Mouse (Mus musculus) heart, embryonic 16.5 days (tissue): Measurements from ENCODE around the gene Ano4. TPM values are rescaled to one million over a fixed set of nuclear protein-coding genes. Genes with fewer than 3 reads are reported as not detected.

Experiments
- ATAC-seq: fragments of 200-750 bp; cut with Nextera tagmentation; replicated peaks from 2 replicates; pipeline ENCODE4 v1.8.0; 2017; ENCODE audit warnings: moderate number of reproducible peaks; ENCODE audit not compliant: insufficient read depth, low FRiP score; ENCODE audit errors: extremely low read depth
- H3K27ac ChIP-seq: fragments of 300-500 bp; sonication (generic); 2 replicates; pipeline ENCODE4 v1.5.1; 2014; ENCODE audit warnings: mild to moderate bottlenecking, low read length, control low read depth, moderate library complexity
- H3K27me3 ChIP-seq: fragments of 300-500 bp; sonication (generic); 2 replicates; pipeline ENCODE4 v1.6.1; 2014; ENCODE audit warnings: low read length, mixed read lengths; ENCODE audit not compliant: control insufficient read depth, insufficient read depth
- H3K36me3 ChIP-seq: fragments of 300-500 bp; sonication (generic); 2 replicates; pipeline ENCODE4 v1.6.1; 2014; ENCODE audit not compliant: control insufficient read depth, insufficient read depth
- H3K4me1 ChIP-seq: fragments of 300-500 bp; sonication (generic); 2 replicates; pipeline ENCODE4 v1.6.1; 2014; ENCODE audit warnings: low read length, mixed read lengths; ENCODE audit not compliant: control insufficient read depth, insufficient read depth
- H3K4me2 ChIP-seq: fragments of 300-500 bp; sonication (generic); 2 replicates; pipeline ENCODE4 v1.6.1; 2014; ENCODE audit warnings: low read depth, mild to moderate bottlenecking, control low read depth, low read length
- H3K4me3 ChIP-seq: fragments of 300-500 bp; sonication (generic); 2 replicates; pipeline ENCODE4 v1.5.1; 2014; ENCODE audit warnings: mild to moderate bottlenecking, control low read depth, low read length
- H3K9ac ChIP-seq: fragments of 300-500 bp; sonication (generic); 2 replicates; pipeline ENCODE4 v1.6.1; 2014; ENCODE audit warnings: low read length, control low read depth
- H3K9me3 ChIP-seq: fragments of 300-500 bp; sonication (generic); replicated peaks from 2 replicates; pipeline ENCODE4 v1.6.1; 2016; ENCODE audit warnings: low read length; ENCODE audit not compliant: control insufficient read depth
- WGBS: fragments of 180-500 bp; shearing (Covaris S2); extraction: QIAGEN DNeasy Blood & Tissue Kit; methylation state at CpG from one replicate; pipeline ENCODE4 v1.1.7; 2014; 5-methylcytosine and 5-hydroxymethylcytosine counted together
- polyA plus RNA-seq: library from polyadenylated mRNA; unstranded; fragments of >200 nt; fragmentation: Nextera tagmentation; extraction: Ambion mirVana; gene quantifications from 2 replicates; pipeline ENCODE4 v1.2.1, GENCODE M21; 2015

Gene Ano4
- polyA plus RNA-seq, 1 experiment from 2014 or later: 3.5 TPM

GRCm38 (mm10) chr10:89326383-89326782 lies 18.2 kb downstream of the Ano4 start:
- H3K36me3 ChIP-seq: no peaks in the 10 kb centered on the region
- H3K4me3 ChIP-seq: no peak overlapping the region
- no peaks in the 10 kb centered on the region for H3K4me1 ChIP-seq
- 87% methylated on average over 5 of the region's 5 CpGs for WGBS
- no peaks in the 10 kb centered on the region for H3K27me3 ChIP-seq
- H3K27ac ChIP-seq: no peak overlapping the region
- no peak overlapping the region for H3K9ac ChIP-seq
- ATAC-seq: no peak
- H3K4me2 ChIP-seq: no peak overlapping the region
- H3K9me3 ChIP-seq: no peaks in the 10 kb centered on the region

GRCm38 (mm10) chr10:89307566-89307965 lies 37.0 kb downstream of the Ano4 start:
- H3K27ac ChIP-seq: no peak overlapping the region
- no peak overlapping the region for H3K4me3 ChIP-seq
- no peak overlapping the region for H3K4me2 ChIP-seq
- H3K9ac ChIP-seq: no peak overlapping the region
- H3K27me3 ChIP-seq: no peaks in the 10 kb centered on the region
- no peaks in the 10 kb centered on the region for H3K36me3 ChIP-seq
- no peaks in the 10 kb centered on the region for H3K9me3 ChIP-seq
- no peak for ATAC-seq
- H3K4me1 ChIP-seq: no peaks in the 10 kb centered on the region

- WGBS: 74% methylated on average over 2 of the region's 2 CpGs
- H3K27ac ChIP-seq: no peak overlapping the region
Measured at GRCm38 (mm10) chr10:89300346-89300745, 44.2 kb downstream of the Ano4 start.

GRCm38 (mm10) chr10:89292784-89293183 lies 51.8 kb downstream of the Ano4 start:
- no peaks in the 10 kb centered on the region for H3K27me3 ChIP-seq
- H3K4me1 ChIP-seq: no peaks in the 10 kb centered on the region
- no peak for ATAC-seq
- H3K36me3 ChIP-seq: no peaks in the 10 kb centered on the region
- H3K4me2 ChIP-seq: no peak overlapping the region
- no peaks in the 10 kb centered on the region for H3K9me3 ChIP-seq
- no peak overlapping the region for H3K9ac ChIP-seq
- H3K4me3 ChIP-seq: no peak overlapping the region
- H3K27ac ChIP-seq: no peak overlapping the region
- 55% methylated on average over 3 of the region's 3 CpGs for WGBS

More at GRCm38 (mm10) chr10:89300346-89300745, 44.2 kb downstream of the Ano4 start:
- Histone ChIP-seq H3K36me3 (no peaks in the 10 kb centered on the region), H3K9me3 (no peaks in the 10 kb centered on the region), H3K4me3 (no peak overlapping the region), H3K9ac (no peak overlapping the region), H3K4me2 (no peak overlapping the region), H3K4me1 (no peaks in the 10 kb centered on the region), H3K27me3 (no peaks in the 10 kb centered on the region)
- ATAC-seq: no peak

GRCm38 (mm10) chr10:89290698-89291097 lies 53.9 kb downstream of the Ano4 start:
- Histone ChIP-seq H3K9ac (no peak overlapping the region), H3K4me3 (no peak overlapping the region), H3K9me3 (no peaks in the 10 kb centered on the region), H3K4me1 (no peaks in the 10 kb centered on the region), H3K4me2 (no peak overlapping the region), H3K27me3 (no peaks in the 10 kb centered on the region), H3K27ac (no peak overlapping the region), H3K36me3 (no peaks in the 10 kb centered on the region)
- WGBS: 65% methylated on average over 6 of the region's 6 CpGs
- no peak for ATAC-seq

- ATAC-seq: no peak
- Histone ChIP-seq H3K36me3 (no peaks in the 10 kb centered on the region), H3K4me2 (no peak overlapping the region), H3K9me3 (no peaks in the 10 kb centered on the region), H3K4me1 (no peaks in the 10 kb centered on the region), H3K27ac (no peak overlapping the region), H3K4me3 (no peak overlapping the region), H3K9ac (no peak overlapping the region), H3K27me3 (no peaks in the 10 kb centered on the region)
- WGBS: 77% methylated on average over 4 of the region's 4 CpGs
Measured at GRCm38 (mm10) chr10:89289290-89289689, 55.3 kb downstream of the Ano4 start.

- H3K4me1 ChIP-seq: no peaks in the 10 kb centered on the region
- no peak overlapping the region for H3K4me3 ChIP-seq
- no peak overlapping the region for H3K9ac ChIP-seq
- no peaks in the 10 kb centered on the region for H3K9me3 ChIP-seq
- H3K4me2 ChIP-seq: no peak overlapping the region
- no peaks in the 10 kb centered on the region for H3K36me3 ChIP-seq
- ATAC-seq: no peak
- WGBS: 82% methylated on average over 5 of the region's 5 CpGs
- no peaks in the 10 kb centered on the region for H3K27me3 ChIP-seq
- no peak overlapping the region for H3K27ac ChIP-seq
Measured at GRCm38 (mm10) chr10:89280402-89280801, 64.2 kb downstream of the Ano4 start.

GRCm38 (mm10) chr10:89273001-89273680 lies 71.4 kb downstream of the Ano4 start:
- Histone ChIP-seq H3K27me3 (no peaks in the 10 kb centered on the region), H3K4me1 (no peaks in the 10 kb centered on the region), H3K9me3 (no peaks in the 10 kb centered on the region), H3K27ac (no peak overlapping the region), H3K4me2 (no peak overlapping the region), H3K4me3 (no peak overlapping the region), H3K9ac (no peak overlapping the region), H3K36me3 (no peaks in the 10 kb centered on the region)
- 58% methylated on average over 3 of the region's 3 CpGs for WGBS
- ATAC-seq: no peak

- Histone ChIP-seq H3K9ac (no peak overlapping the region), H3K4me3 (no peak overlapping the region), H3K36me3 (no peaks in the 10 kb centered on the region), H3K4me2 (no peak overlapping the region), H3K4me1 (no peaks in the 10 kb centered on the region), H3K27ac (no peak overlapping the region), H3K9me3 (no peaks in the 10 kb centered on the region), H3K27me3 (no peaks in the 10 kb centered on the region)
- ATAC-seq: no peak
- whole genome bisulfite sequencing: 75% methylated on average over 3 of the region's 3 CpGs
Measured at GRCm38 (mm10) chr10:89267312-89267711, 77.2 kb downstream of the Ano4 start.
